Mouse (Mus musculus): ENCODE data around the gene Eif4a3. TPM values are rescaled to one million over a fixed set of nuclear protein-coding genes. Genes with fewer than 3 reads are reported as not detected.
"Not testable (repeated sequence)": the region's sequence is repeated elsewhere in the genome, so short reads cannot be mapped to it uniquely, and the experiment has no call there.

The Eif4a3 gene
- total RNA-seq, 2 experiments from 2014 or later: 62.5 to 71.7 TPM

- DNase-seq: no peak
Observed at GRCm38 (mm10) chr11:119300246-119300935, 502 bp upstream of the Eif4a3 start.

- no peak for DNase-seq
Observed at GRCm38 (mm10) chr11:119298917-119299316, 972 bp downstream of the Eif4a3 start.

- DNase-seq: no peak
Observed at GRCm38 (mm10) chr11:119297996-119298395, 1.9 kb downstream of the Eif4a3 start.

GRCm38 (mm10) chr11:119292861-119293260 lies 7.0 kb downstream of the Eif4a3 start:
- DNase-seq: not testable (repeated sequence)

GRCm38 (mm10) chr11:119287207-119287992 lies 12.5 kb downstream of the Eif4a3 start:
- no peak for DNase-seq

- DNase-seq: peak; percentile 18 to 33
Observed at GRCm38 (mm10) chr11:119285791-119286527, 13.9 kb downstream of the Eif4a3 start.

- DNase-seq: no peak
Observed at GRCm38 (mm10) chr11:119281030-119281429, 18.9 kb downstream of the Eif4a3 start.

- no peak for DNase-seq
Observed at GRCm38 (mm10) chr11:119273186-119273930, 26.5 kb downstream of the Eif4a3 start.

- not testable (repeated sequence) for DNase-seq
Observed at GRCm38 (mm10) chr11:119272492-119272891, 27.4 kb downstream of the Eif4a3 start.

GRCm38 (mm10) chr11:119268557-119269195 lies 31.2 kb downstream of the Eif4a3 start:
- DNase-seq: peak in 1 of 2 experiments; percentile 18

GRCm38 (mm10) chr11:119267768-119268556 lies 31.9 kb downstream of the Eif4a3 start, which contains the start of gene Gaa:
Gene Gaa (plus strand): TSS chr11:119267887.
- DNase-seq: peak; percentile 94 to 98

GRCm38 (mm10) chr11:119267241-119267674 lies 32.6 kb downstream of the Eif4a3 start:
- DNase-seq: peak; percentile 51 to 73

- no peak for DNase-seq
Observed at GRCm38 (mm10) chr11:119265811-119266210, 34.1 kb downstream of the Eif4a3 start.

- no peak for DNase-seq
Observed at GRCm38 (mm10) chr11:119264413-119264812, 35.5 kb downstream of the Eif4a3 start.

- no peak for DNase-seq
Observed at GRCm38 (mm10) chr11:119259977-119260376, 39.9 kb downstream of the Eif4a3 start.

- DNase-seq: peak; percentile 78 to 84
Observed at GRCm38 (mm10) chr11:119258572-119259322, 41.1 kb downstream of the Eif4a3 start.

- DNase-seq: no peak
Observed at GRCm38 (mm10) chr11:119258216-119258571, 41.7 kb downstream of the Eif4a3 start.

GRCm38 (mm10) chr11:119256557-119256956 lies 43.3 kb downstream of the Eif4a3 start:
- not testable (repeated sequence) for DNase-seq

- DNase-seq: peak in 1 of 2 experiments; percentile 36
Observed at GRCm38 (mm10) chr11:119252854-119253541, 46.9 kb downstream of the Eif4a3 start.
